Mouse (Mus musculus) erythroblast, adult 5-6 weeks (primary cell): ENCODE data around the gene Sall1. TPM values are rescaled to one million over a fixed set of nuclear protein-coding genes. Genes with fewer than 3 reads are reported as not detected.

ENCODE experiments used
- ATAC-seq: replicated peaks from 2 replicates; pipeline ENCODE4 v1.8.0; 2016; ENCODE audit warnings: moderate number of reproducible peaks, mild to moderate bottlenecking, moderate TSS enrichment, inconsistent platforms; ENCODE audit not compliant: poor library complexity, low FRiP score, severe bottlenecking
- total RNA-seq, 2 experiments: library from RNA; stranded (forward) in 1 of 2; stranded (reverse) in 1 of 2; fragments of 150-400 nt in 1 of 2; fragments of 200-764, 138-1000 nt in 1 of 2; gene quantifications; 2 replicates each; pipeline versions ENCODE4 v1.2.3 to v1.2.4; 2015 to 2017; ENCODE audit warnings: low replicate concordance in 2 of 2

The Sall1 gene
- total RNA-seq (2015; ENCODE audit: low replicate concordance) = 0.21 TPM in 1 of 2 replicates, not detected in the other
- total RNA-seq (2017; ENCODE audit: low replicate concordance) = not detected in 2 replicates

DNA sequence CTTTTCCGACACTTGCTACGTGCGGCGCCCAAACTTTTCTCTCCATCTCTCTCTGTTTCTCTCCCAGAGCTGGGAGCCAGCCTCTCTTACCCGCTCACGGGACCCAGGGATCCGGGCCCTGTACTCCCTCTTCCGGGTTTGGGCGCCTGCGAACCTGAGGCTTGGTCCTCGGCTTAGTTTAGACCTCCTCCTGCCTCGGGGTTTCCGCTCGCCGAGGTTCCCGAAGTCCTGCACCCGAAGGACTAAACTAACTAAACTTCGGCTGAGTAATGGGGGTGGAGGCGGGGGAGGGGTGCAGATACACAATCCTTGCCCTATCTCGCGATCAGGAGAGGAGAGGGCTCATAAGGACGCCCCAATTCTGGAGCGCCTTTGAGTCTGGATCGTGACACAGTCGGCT lies at the start of gene Sall1:
TSS of gene Sall1 (minus strand) at position 223 of the 400 bp plus-strand sequence.
- no peak for ATAC-seq

DNA sequence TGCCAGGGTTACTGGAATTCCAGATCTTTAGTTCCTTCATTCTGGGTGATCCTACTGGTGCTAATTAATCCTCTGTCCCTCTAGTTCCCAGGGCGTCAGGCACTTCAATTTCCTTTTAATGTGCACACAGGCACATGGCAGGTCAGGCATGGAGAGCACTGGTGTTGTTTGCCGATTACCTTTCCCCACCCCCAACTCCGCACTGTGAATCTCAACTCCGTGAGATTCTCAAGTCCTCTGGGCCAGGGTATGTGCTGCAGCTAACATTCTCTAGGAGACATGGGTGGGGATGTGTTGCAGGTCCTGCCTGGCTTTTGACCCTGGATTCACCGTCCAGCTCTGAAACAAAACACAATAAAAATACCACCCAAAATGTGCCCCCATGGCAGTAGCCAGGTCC lies 46.0 kb upstream of the Sall1 start:
- ATAC-seq = no peak

DNA sequence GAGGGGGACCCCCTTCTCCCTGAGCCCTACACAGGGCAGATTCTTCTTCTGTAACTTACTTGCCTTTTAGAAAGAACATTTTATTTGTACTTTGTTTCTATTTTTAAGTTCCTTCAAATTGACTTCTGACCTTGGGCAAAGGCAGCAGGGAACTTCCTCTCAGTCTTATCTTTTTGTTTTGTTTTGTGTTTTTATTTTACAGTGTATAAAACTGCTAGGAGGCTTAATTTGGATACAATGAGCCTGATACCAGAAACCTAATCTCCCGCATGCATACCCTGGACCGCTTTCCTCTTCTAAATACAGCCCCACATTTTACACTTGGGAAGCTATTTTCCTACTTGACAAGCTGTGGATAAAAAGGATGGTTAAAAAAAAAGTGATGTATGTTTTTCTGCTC lies 35.2 kb upstream of the Sall1 start:
- ATAC-seq = no peak

DNA sequence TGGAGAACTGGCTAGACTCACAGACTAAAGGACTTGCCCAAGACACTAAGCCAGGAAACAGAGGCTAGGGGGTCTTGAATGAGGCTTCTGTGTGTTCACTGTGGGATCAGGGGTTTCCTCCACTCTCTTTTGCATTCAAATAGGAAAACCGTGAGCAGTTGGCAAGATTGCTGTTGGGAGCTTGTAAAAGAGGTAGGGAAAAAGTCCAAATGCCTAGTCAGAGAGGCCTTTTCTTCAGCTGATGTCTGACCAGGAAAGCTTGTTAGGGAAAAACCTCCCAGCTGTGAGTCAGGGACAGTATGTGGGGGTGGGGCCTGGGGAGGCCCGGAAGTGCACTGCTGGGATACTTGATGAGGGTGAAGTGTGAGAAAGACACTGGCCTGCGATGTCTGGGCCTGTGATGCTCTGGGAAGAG lies 29.0 kb upstream of the Sall1 start:
- no peak for ATAC-seq

DNA sequence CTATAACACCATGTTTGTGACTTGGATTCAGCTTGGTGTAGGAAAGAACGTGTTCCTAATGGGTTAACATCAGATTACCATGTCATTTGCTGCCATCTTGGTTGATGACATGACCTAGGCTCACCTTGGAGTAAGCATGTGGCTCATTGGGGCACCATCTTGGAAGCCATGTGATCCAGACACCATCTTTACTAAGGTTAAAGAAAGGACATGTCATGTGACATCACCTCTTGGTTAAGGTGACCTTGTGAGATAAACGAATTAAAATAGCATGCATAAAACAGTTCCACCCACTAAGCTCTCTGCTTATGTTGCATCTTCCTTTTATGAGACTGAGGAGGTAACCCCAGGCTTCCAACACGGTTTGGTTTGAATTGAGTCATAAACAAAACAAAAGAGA lies 23.5 kb upstream of the Sall1 start:
- no peak for ATAC-seq

DNA sequence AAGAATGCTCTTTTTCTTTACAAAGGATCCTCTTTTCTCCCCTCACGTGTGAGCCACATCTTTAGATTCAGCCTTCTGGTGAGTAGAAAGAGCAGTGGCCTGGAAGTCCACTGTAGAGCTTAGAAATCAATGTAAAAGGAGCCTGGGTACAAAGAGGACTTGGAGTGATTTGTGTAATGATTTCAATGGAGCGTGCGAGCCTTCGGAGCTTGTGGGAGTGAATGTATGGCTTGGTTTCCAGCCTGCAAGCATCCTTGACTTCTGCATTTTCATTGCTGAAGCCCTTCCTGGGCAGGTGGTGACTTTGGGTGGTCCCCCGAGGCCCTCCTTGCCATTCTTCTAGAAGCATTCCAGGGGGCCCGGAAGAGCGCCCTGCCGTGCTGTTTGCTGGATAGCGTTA lies 20.1 kb upstream of the Sall1 start:
- ATAC-seq = no peak

DNA sequence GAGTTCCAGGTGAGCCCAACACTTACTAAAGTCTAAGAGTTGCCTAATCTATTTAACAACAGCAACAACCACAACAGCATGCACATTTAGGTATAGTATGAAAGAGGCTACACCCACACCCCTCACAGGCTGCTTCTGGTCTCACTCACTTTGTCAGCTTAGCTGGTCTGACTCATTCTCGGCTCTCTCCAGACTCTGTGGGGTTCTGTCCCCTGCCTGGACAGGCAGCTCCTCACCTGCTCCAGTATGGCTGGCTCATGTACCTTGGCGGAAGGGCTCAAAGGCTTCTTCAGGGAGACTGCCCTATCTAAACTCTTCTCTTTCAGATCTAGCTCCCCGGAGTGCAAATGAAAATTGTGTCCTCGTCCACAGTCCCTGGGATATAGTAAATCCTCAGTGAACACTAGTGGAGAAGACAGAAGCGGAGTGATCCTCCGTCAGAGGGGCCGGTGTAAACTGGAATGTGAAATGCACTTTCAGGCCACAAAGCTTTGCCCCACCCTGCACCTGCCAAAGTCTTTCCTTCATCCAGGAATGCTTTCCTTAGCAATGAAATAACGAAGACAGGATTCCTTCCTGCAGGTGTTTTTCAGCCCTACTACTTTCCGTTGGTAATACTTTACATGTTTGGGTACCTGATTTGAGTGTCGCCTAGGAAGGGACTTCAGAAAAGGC lies 19.5 kb upstream of the Sall1 start:
- ATAC-seq = no peak

DNA sequence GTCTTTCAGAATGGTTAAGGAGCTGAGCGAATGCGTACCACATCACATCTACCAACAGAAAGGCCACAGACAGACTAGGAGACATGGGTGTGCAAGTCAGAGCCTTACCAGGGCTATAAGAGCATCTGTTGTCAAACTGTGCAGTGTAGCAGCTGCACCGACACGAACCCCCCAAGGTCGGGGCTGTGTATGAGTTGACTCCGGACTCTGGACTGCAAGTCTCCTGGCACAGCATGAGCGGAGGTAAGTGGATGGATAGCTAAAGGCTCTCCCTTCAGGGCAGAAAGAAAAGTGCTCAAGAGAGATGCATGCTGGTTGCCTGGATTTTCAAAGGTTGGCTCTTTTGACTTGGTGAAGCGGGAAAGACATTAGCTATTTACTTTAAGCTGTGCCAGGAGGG lies 16.8 kb upstream of the Sall1 start:
- no peak for ATAC-seq

DNA sequence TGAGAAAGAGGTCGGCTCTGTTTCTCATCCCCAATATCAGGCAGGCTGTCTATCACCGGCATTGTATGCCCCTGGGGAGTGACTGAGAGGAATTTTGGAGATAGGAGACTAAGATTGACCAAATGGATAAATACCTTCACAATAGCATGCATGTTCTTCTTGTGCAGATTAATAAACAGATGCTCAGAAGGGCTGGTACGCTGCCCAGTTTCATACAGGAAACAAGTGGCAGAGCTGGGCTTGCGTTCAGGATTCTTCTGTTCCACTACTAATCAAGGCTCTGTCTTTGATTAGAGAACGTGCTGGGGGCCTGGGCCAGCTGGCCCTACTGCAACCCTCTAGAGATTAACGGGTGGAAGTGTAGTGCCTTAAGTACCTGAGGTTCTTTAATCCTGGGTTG lies 15.5 kb upstream of the Sall1 start:
- no peak for ATAC-seq

DNA sequence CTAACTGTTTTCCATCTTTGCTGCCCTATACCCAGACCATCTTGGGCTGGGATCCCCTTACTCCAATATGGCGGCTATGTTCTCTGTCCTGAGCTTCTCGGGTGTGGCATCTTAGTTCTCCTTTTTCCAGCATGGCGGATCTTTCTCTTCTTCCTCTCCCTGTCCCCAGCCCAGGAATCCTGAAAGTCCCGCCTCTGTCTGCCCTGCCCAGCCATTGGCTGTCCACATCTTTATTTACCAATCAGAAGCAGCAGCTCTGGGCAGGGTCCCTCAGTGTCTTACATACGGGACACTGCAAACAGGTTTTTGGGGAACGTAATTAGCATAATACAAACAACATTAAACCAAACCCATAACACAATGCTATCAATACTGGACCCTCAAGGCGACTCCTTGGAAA lies 8.9 kb upstream of the Sall1 start:
- no peak for ATAC-seq

DNA sequence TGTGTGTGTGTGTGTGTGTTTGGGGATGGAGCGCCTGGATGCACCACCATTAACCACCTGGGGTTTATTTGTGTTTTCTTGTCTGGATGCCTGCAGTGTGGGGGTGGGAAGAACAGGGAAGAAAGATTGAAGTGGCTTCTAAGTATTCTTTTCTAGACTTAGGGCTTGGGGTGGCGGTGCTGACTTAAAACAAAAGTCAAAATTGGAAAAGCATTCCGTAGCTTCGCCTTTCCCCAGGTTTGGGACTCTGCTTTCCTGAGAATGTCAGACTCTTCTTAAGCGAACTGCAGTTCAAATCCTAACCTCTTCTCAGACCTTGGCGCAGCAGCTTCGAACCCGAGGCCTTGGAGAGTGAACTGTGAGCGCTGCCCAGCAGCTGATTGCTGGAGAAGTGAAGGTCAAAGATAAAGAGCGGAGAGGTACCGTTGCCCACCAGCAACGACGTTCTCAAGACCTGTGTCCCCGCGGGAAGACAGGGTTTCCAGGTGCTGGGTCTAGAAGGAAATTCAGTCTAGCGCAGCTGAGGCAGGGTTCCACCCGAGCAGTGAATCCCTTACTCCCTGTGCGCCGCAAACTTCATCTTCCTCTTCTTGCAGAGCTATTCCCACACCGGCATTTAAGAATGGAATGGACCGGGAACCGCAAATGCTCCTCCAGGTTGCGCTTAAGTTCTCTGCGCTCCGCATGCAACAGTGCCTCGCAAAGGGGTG lies 2.8 kb upstream of the Sall1 start:
- no peak for ATAC-seq

DNA sequence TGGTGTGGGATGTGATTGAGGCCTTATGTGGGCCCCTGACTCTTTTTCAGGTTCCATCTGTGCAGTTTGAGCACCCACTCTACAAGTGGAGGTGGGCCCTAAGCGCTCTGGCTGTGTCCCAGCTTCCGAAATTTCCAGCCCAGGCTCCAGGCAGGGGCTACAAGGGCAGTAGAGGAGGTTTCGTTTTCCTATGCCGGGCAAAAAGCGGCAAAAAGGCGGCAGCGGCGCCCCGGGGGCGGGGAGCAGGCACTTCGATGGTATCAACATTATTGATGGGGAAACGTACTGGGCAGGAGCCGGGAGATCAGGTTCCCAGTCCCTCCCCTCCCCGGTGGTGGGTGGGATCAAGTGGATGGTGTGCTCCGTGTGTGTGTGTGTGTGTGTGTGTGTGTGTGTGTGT lies 2.3 kb upstream of the Sall1 start:
- no peak for ATAC-seq

DNA sequence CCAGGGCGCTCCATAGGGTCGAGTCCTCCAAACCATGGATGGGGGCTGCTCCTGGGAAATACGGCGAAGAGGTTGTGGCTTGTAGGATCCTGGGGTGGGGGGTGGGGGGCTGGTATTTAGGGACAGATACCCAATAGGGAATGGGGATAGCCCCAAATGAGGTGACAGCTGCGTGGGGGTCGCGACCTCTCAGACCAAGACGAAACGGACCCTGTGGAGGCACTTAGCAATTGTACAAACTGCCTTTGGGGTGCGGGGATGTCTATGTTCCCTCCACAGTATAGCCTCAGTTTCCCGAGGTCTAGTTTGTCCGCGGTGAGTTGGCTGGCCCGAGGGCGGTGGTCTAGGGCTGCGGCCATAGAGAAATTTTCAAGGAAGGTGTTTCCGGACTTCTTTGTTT lies 1.8 kb upstream of the Sall1 start:
- no peak for ATAC-seq

DNA sequence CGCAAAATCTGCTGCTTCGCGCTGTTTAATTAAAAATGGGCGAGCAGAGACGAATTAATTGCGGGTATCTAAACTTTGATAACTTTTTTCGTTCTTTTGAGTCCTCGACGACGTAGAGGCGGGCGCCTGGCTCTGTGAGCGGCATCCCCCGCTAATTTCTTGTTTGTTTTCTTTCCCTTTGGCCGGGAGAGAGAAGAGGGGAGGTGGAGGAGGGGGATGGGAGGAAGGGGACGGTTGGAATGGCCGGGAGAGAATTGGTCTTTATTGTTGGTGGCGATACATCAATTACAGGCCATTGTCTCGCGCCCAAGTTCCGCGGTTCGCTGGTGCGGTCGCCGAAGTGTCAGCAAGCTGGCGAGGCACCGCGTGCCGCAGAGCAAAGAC lies 1.2 kb upstream of the Sall1 start:
- no peak for ATAC-seq

DNA sequence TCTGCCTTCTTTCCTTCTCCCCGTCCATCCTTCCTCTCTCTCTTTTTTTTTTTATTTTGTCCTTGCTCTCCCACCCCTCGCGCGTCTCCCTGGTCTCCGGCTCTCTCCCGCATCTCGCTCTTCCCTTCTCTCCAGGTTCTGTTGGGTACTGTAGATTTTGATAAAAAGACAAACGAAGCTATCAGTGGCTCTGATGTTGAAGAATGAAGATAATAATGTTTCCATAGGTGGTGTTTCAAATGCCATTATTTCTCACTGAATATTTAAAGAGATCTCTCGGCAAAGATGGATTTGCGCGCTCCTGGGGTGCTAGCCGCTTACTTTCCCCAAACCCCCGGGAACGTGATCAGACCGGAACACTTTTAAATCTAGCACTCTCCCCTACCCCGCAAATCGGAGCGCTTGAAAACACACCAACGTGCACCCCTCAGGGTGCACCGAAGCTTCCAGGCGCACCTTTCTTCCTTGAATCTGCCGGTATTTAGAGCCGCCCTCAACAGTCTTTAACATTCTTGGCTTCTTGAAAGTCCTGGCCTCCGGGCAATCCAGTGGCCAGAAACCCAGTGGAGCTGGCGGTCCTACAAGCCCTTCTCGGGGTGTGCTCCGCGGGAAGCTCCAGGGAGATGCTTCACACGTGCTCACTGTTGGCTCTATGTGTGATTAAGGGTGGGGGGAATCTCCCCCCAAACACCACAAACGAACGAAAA lies 702 bp upstream of the Sall1 start:
- no peak for ATAC-seq

DNA sequence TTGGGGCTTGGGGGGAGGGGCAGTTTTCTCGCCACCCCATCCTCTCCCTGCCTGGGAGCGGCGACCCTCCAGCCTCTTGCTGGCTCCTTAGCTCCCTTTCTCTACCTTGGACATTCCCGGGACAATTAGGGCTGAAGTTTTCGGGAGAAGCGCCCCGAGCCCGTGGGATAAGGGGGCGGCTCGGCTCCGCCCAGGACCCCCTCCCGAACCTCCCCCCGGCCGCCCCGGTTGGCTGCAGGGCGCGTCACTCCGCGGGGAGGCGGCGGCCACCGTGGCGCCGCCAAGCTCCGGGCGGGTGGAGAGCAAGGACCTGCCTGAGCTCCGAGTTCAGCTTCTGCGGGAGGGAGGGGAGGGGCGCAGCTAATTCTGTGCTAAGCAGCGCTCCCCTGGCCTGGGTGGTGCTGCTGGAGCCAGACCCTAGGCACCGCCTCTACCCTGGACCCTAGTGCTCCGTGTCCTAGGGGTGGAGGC lies 556 bp downstream of the Sall1 start:
- no peak for ATAC-seq

DNA sequence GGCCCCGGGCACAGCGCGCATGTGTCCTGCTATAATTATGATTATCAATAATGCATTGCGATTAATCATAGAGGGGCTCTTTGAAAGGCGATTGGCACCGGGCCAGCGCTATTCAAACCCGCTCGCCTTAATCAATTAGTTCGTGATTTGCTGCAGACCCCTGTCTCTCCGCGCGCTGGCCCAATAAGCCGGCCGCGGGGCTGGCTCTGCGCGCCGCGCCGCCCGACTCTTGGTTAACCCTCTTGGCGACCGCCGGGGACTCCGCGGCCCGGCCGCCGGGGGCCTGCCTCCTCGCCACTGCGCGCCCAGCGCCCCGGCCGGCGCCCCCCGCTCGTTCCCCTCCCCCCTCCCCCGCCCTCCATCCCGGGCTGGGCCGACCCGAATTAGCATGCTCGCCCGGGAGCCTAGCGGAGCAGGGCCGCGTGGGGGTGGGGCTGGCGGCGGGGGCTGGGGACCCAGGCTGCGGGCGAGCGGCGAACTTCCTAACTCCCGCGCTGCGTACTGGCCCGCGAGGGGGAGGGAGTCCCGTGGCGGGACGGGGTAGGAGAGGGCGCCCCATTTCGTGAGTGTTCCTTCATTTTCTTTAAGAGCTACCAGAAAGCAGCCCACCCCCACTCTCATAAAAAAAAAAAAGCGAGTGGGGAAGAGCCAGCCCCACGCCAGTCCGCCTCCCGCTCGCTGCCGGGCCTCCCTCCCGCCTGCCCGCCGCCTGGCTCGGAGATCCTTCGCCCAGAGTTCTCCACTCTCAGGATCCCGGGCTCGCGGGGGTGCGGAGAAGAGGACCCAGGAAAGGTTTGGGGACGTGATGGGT lies 1.2 kb downstream of the Sall1 start:
- ATAC-seq = no peak

DNA sequence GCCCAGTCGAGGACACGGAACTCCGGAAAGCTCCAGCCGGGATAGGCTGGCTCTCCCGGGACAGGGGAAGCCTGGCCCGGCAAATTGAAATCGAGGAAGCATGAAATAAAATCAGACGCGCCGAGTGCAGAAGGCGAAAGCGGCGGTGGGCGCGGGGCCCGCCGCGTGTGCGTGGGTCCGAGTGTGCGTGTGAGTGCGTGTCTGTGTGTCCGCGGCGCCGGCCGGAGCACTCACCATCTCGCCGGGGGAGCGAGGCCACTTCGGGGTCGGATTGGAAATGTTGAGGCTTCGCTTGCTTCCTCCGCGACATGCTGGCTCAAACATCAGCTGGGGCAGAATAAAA lies 1.9 kb downstream of the Sall1 start:
- ATAC-seq = no peak

DNA sequence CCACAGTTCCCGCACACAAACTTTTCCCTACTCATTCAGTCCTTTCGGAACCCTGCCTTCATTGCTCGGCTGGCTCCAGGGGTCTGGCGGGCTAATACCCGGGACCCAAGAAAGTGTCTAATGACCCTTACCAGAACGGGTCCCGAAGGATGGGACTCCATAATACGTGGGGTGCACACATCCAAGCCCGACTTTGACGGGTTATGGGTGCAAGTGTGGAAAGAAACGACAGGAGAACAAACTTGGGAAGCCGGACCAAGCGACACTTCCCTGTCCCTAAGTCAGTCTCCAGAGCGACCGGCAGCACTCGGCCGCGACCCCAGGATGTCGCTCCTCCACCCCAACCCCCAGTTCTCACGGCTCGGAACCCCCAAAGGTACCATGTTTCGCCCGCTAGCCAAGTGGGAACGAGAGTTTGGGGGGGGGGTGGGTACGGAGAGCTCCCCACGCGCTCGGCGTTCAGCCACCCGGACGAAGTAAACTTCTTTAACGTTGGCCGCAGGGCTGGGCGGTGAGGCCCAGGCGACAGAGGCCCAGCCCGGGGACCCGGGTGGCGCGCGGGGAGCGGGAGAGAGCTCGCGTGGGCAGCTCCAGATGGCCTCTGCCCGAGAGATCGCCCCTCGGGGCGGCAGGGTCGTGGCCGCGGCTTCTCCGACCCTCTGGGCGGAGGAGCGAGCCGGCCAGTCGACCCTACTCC lies 2.4 kb downstream of the Sall1 start:
- ATAC-seq = no peak
